Mouse (Mus musculus) liver, embryonic 15.5 days (tissue): Measurements from ENCODE around the gene Acap2. TPM values are rescaled to one million over a fixed set of nuclear protein-coding genes. Genes with fewer than 3 reads are reported as not detected.
A peak's percentile ranks its signal among the peaks of the same experiment; 100 is the strongest.

ENCODE experiments used
- ATAC-seq: fragments of 200-750 bp; cut with Nextera tagmentation; 2 replicates; pipeline ENCODE4 v1.8.0; 2017; ENCODE audit warnings: moderate number of reproducible peaks, mild to moderate bottlenecking, moderate library complexity; ENCODE audit not compliant: insufficient read depth
- H3K27ac ChIP-seq: fragments of 300-500 bp; sonication (generic); replicated peaks from 2 replicates; pipeline ENCODE4 v1.5.1; 2015; ENCODE audit warnings: mild to moderate bottlenecking, inconsistent platforms
- H3K27me3 ChIP-seq: fragments of 300-500 bp; sonication (generic); 2 replicates; pipeline ENCODE4 v1.6.1; 2015; ENCODE audit warnings: mild to moderate bottlenecking, inconsistent platforms
- H3K36me3 ChIP-seq: fragments of 300-500 bp; sonication (generic); replicated peaks from 2 replicates; pipeline ENCODE4 v1.6.1; 2015; ENCODE audit warnings: moderate library complexity, mild to moderate bottlenecking, inconsistent platforms
- H3K4me1 ChIP-seq: fragments of 300-500 bp; sonication (generic); replicated peaks from 2 replicates; pipeline ENCODE4 v1.6.1; 2015; ENCODE audit warnings: inconsistent platforms
- H3K4me2 ChIP-seq: fragments of 300-500 bp; sonication (generic); 2 replicates; pipeline ENCODE4 v1.6.1; 2015; ENCODE audit warnings: moderate library complexity, mild to moderate bottlenecking, inconsistent platforms
- H3K4me3 ChIP-seq: fragments of 300-500 bp; sonication (generic); replicated peaks from 2 replicates; pipeline ENCODE4 v1.5.1; 2015; ENCODE audit warnings: mild to moderate bottlenecking, inconsistent platforms
- H3K9ac ChIP-seq: fragments of 300-500 bp; sonication (generic); 2 replicates; pipeline ENCODE4 v1.6.1; 2015; ENCODE audit warnings: moderate library complexity, mild to moderate bottlenecking, inconsistent platforms
- H3K9me3 ChIP-seq: fragments of 300-500 bp; sonication (generic); replicated peaks from 2 replicates; pipeline ENCODE4 v1.6.1; 2016; ENCODE audit warnings: inconsistent platforms
- WGBS: fragments of 180-500 bp; shearing (Covaris S2); methylation state at CpG from one replicate; pipeline ENCODE4 v1.1.7; 2015; ENCODE audit warnings: mixed read lengths; ENCODE audit not compliant: insufficient replicate concordance; 5-methylcytosine and 5-hydroxymethylcytosine counted together
- polyA plus RNA-seq: library from polyadenylated mRNA; unstranded; fragments of >200 nt; fragmentation: Nextera tagmentation; extraction: Ambion mirVana; gene quantifications from 2 replicates; pipeline ENCODE4 v1.2.1, GENCODE M21; 2015

Acap2 gene
- polyA plus RNA-seq: 5.8 and 6.2 TPM in 2 replicates

DNA sequence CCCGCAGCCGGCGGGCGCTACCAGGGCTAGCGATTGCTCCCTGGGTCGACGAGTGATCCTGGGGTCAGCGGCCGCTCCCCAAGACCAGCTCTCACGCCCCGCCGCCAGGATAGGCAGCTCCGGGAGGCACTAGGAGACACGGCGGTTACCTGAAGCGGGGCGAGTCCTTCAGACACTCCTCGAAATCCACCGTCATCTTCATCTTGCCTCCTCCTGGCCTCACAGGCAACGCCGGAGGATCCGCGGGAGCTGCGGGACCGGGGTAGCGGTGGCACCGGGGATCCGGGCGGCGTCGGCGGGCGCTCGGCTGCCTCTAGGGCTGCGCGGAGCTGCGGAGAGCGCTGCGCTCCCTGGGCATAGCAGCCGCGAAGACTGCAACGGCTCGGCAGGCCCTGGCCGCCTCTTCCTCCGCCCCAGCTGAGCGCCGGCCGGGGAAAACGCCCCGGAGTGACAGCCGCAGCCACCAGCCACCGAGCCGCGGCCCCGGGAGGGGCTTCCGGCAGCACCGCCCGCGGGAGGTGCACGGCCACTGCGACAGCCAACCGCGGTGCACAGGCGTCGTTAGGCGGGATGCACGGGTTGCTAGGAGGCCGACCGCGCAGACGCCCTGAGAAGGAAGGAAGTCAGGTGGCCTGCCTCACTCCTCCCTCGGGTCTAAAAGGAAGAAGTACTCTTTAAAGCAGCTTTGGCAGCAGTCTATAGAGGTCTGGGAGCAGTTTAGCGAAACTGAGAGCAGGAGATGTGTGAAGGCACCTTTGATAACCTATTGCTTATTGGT is at the start of gene Acap2:
TSS of gene Acap2 (minus strand) at position 456 of the 778 bp plus-strand sequence.
- Histone ChIP-seq H3K27ac (peak within 1 kb of the TSS; percentile 92), H3K27me3 (peaks cover 9% of the 10 kb centered on the region), H3K36me3 (no peaks in the 10 kb centered on the region), H3K4me2 (peak within 1 kb of the TSS; percentile 95), H3K9me3 (no peaks in the 10 kb centered on the region), H3K9ac (peak within 1 kb of the TSS; percentile 87), H3K4me3 (peak within 1 kb of the TSS; percentile 80), H3K4me1 (peaks cover 38% of the 10 kb centered on the region)
- ATAC-seq: peak; percentile 96
- WGBS: under 1% methylated on average over 73 of the region's 73 CpGs

- H3K27me3 ChIP-seq: no peaks in the 10 kb centered on the region
- 0 out of 2 replicates have a peak, but pooled peaks cover 9% of the 10 kb centered on the region for H3K36me3 ChIP-seq
- no peak for ATAC-seq
- H3K27ac ChIP-seq: no peak overlapping the region
- H3K4me3 ChIP-seq: no peak overlapping the region
- H3K4me2 ChIP-seq: no peak overlapping the region
- no peaks in the 10 kb centered on the region for H3K9me3 ChIP-seq
- H3K4me1 ChIP-seq: peaks cover 3% of the 10 kb centered on the region; the same call in 1 of the 2 replicates
- 68% methylated on average over 3 of the region's 3 CpGs for WGBS
- H3K9ac ChIP-seq: no peak overlapping the region
Measured at GRCm38 (mm10) chr16:31249401-31249800, 48.4 kb upstream of the Acap2 start.

- H3K27me3 ChIP-seq: no peaks in the 10 kb centered on the region
- H3K4me1 ChIP-seq: peaks cover 3% of the 10 kb centered on the region; the same call in 1 of the 2 replicates
- no peak overlapping the region for H3K27ac ChIP-seq
- WGBS: 84% methylated on average over 13 of the region's 13 CpGs
- no peak overlapping the region for H3K4me3 ChIP-seq
- 0 out of 2 replicates have a peak, but pooled peaks cover 9% of the 10 kb centered on the region for H3K36me3 ChIP-seq
- no peak overlapping the region for H3K4me2 ChIP-seq
- ATAC-seq: no peak
- H3K9me3 ChIP-seq: no peaks in the 10 kb centered on the region
- no peak overlapping the region for H3K9ac ChIP-seq
Measured at GRCm38 (mm10) chr16:31248717-31249116, 47.7 kb upstream of the Acap2 start.

DNA sequence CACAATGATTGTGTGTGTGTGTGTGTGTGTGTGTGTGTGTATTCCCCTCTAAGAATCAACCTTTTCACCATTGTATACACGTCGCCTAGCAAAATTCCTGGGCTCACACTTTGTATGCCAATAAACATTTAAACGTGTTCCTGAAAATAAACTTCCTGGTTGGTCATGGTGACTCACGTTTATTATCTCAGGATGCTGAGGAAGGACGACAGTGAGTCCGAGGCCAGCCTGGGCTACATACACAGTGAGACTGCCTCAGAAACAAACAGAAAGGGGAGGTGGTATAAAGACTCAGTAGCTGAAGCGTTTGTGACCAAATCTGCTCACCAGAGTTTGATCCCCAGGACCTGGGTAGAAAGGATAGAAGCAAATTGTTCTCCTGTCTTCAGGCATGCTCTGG is 46.4 kb upstream of the Acap2 start:
- no peak for ATAC-seq
- Histone ChIP-seq H3K9me3 (no peaks in the 10 kb centered on the region), H3K27me3 (no peaks in the 10 kb centered on the region), H3K4me3 (no peak overlapping the region), H3K27ac (no peak overlapping the region), H3K4me1 (peaks cover 3% of the 10 kb centered on the region; the same call in 1 of the 2 replicates), H3K9ac (no peak overlapping the region), H3K4me2 (no peak overlapping the region), H3K36me3 (0 out of 2 replicates have a peak, but pooled peaks cover 4% of the 10 kb centered on the region)
- WGBS: 50% methylated on average over 7 of the region's 7 CpGs

- no peak overlapping the region for H3K4me3 ChIP-seq
- H3K27me3 ChIP-seq: no peaks in the 10 kb centered on the region
- H3K9ac ChIP-seq: no peak overlapping the region
- no peak overlapping the region for H3K27ac ChIP-seq
- no peaks in the 10 kb centered on the region for H3K36me3 ChIP-seq
- WGBS: 69% methylated on average over 3 of the region's 3 CpGs
- no peaks in the 10 kb centered on the region for H3K9me3 ChIP-seq
- ATAC-seq: no peak
- H3K4me1 ChIP-seq: no peaks in the 10 kb centered on the region
- no peak overlapping the region for H3K4me2 ChIP-seq
Measured at GRCm38 (mm10) chr16:31244053-31244452, 43.0 kb upstream of the Acap2 start.

GRCm38 (mm10) chr16:31241433-31241832 is 40.4 kb upstream of the Acap2 start:
- Histone ChIP-seq H3K36me3 (no peaks in the 10 kb centered on the region), H3K4me3 (no peak overlapping the region), H3K27me3 (no peaks in the 10 kb centered on the region), H3K9me3 (no peaks in the 10 kb centered on the region), H3K27ac (no peak overlapping the region), H3K9ac (no peak overlapping the region), H3K4me2 (no peak overlapping the region), H3K4me1 (no peaks in the 10 kb centered on the region)
- 69% methylated on average over 9 of the region's 9 CpGs for WGBS
- no peak for ATAC-seq

- H3K4me2 ChIP-seq: no peak overlapping the region
- 76% methylated on average over 8 of the region's 8 CpGs for WGBS
- no peaks in the 10 kb centered on the region for H3K36me3 ChIP-seq
- no peaks in the 10 kb centered on the region for H3K27me3 ChIP-seq
- no peak for ATAC-seq
- H3K4me1 ChIP-seq: no peaks in the 10 kb centered on the region
- H3K27ac ChIP-seq: no peak overlapping the region
- H3K4me3 ChIP-seq: no peak overlapping the region
- H3K9me3 ChIP-seq: no peaks in the 10 kb centered on the region
- H3K9ac ChIP-seq: no peak overlapping the region
Measured at GRCm38 (mm10) chr16:31240569-31240968, 39.5 kb upstream of the Acap2 start.

- no peak for ATAC-seq
- WGBS: 78% methylated on average over 5 of the region's 5 CpGs
- H3K27ac ChIP-seq: no peak overlapping the region
Measured at GRCm38 (mm10) chr16:31238281-31238680, 37.2 kb upstream of the Acap2 start.

GRCm38 (mm10) chr16:31235457-31236310 is 34.6 kb upstream of the Acap2 start:
- ATAC-seq: no peak
- Histone ChIP-seq H3K4me1 (peaks cover 8% of the 10 kb centered on the region), H3K27me3 (0 out of 2 replicates have a peak, but pooled peaks cover 3% of the 10 kb centered on the region), H3K27ac (no peak overlapping the region), H3K4me3 (0 out of 2 replicates have a peak overlapping the region, but pooled peaks have one; percentile 17), H3K9ac (no peak overlapping the region), H3K9me3 (no peaks in the 10 kb centered on the region), H3K36me3 (no peaks in the 10 kb centered on the region), H3K4me2 (peak overlapping the region; percentile 23; the same call in 1 of the 2 replicates)
- 11% methylated on average over 17 of the region's 18 CpGs for WGBS

More at GRCm38 (mm10) chr16:31238281-31238680, 37.2 kb upstream of the Acap2 start:
- Histone ChIP-seq H3K9me3 (no peaks in the 10 kb centered on the region), H3K9ac (no peak overlapping the region), H3K36me3 (no peaks in the 10 kb centered on the region), H3K27me3 (no peaks in the 10 kb centered on the region), H3K4me3 (no peak overlapping the region), H3K4me2 (no peak overlapping the region), H3K4me1 (peaks cover 6% of the 10 kb centered on the region)

GRCm38 (mm10) chr16:31234808-31235456 is 33.9 kb upstream of the Acap2 start:
- Histone ChIP-seq H3K9me3 (no peaks in the 10 kb centered on the region), H3K36me3 (no peaks in the 10 kb centered on the region), H3K4me2 (0 out of 2 replicates have a peak overlapping the region, but pooled peaks have one; percentile 23), H3K4me3 (no peak overlapping the region), H3K27me3 (0 out of 2 replicates have a peak, but pooled peaks cover 3% of the 10 kb centered on the region), H3K4me1 (peaks cover 8% of the 10 kb centered on the region), H3K27ac (no peak overlapping the region), H3K9ac (no peak overlapping the region)
- WGBS: 66% methylated on average over 12 of the region's 12 CpGs
- ATAC-seq: no peak
